Mouse (Mus musculus) fibroblast of lung, adult 2 months (primary cell): ENCODE data around the gene Nlgn2.

Source experiments
- DNase-seq: peaks from one replicate; pipeline ENCODE4 v3.0.0-alpha.2; 2011; ENCODE audit warnings: low read depth

Gene Nlgn2

GRCm38 (mm10) chr11:69795168-69795982 is 42.2 kb downstream of the Nlgn2 start, which contains the start of gene Chrnb1:
Gene Chrnb1 (minus strand): TSS chr11:69795943.
- peak; percentile 88 for DNase-seq

- no peak for DNase-seq
Measured at GRCm38 (mm10) chr11:69793429-69793828, 44.2 kb downstream of the Nlgn2 start.

DNA sequence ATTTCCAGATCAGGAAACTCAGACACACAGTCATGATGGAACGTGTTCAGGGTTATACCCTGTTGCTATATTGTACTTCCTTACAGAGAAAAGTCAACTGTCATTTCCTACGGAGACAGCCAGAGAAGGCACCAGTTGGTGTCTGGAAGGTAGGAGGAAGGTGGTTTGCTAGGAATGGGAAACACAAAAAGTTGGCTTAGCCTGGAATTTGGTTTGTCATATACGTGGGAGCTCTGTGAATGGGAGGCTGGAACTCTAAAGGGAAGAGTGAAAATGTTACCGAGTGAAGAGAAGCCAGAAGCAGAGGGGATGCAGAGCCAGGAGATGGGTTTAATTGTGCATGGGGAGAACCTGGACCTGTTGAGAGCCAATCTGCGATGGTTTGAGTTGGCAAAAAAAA is 46.2 kb downstream of the Nlgn2 start:
- no peak for DNase-seq

- DNase-seq = no peak
Measured at GRCm38 (mm10) chr11:69789431-69789830, 48.2 kb downstream of the Nlgn2 start.

DNA sequence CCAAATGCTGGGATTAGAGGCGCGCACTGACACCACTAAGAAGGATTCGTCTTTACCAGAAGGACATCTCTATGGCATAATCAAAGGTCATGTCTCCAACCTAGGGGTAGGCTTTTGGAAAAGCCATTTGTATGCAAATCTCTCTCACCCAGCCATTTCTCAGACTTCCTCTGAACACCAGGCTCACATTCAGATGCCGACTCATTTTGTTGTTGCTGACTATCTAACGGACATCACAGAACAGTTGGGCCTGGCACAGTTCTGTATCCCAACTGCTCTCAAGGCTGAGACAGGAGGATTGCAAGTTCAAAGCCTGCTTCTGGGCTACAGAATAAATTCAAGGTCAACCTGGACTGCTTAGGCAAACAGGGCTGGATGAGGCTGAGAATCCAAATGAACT is 50.3 kb downstream of the Nlgn2 start:
- no peak for DNase-seq

GRCm38 (mm10) chr11:69784793-69785272 is 52.8 kb downstream of the Nlgn2 start:
- no peak for DNase-seq

- DNase-seq = no peak
Measured at GRCm38 (mm10) chr11:69781828-69782227, 55.8 kb downstream of the Nlgn2 start.

DNA sequence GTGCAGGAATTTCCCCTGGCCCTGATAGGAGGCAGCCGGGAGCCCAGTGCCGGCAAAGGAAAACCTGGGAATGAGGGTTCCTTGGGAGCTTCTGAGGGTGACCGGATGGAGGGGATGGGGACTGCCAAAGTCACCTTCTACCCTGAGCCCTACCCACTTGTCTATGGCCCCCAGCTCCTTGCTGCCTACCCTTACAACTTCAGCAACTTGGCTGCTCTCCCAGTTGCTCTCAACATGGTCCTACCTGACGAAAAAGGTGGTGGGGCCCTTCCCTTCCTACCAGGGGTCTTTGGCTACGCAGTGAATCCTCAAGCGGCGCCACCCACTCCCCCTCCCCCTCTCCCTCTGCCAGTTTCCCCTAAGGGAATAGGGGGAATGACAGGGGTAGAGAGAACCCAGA is 58.6 kb downstream of the Nlgn2 start:
- no peak for DNase-seq

DNA sequence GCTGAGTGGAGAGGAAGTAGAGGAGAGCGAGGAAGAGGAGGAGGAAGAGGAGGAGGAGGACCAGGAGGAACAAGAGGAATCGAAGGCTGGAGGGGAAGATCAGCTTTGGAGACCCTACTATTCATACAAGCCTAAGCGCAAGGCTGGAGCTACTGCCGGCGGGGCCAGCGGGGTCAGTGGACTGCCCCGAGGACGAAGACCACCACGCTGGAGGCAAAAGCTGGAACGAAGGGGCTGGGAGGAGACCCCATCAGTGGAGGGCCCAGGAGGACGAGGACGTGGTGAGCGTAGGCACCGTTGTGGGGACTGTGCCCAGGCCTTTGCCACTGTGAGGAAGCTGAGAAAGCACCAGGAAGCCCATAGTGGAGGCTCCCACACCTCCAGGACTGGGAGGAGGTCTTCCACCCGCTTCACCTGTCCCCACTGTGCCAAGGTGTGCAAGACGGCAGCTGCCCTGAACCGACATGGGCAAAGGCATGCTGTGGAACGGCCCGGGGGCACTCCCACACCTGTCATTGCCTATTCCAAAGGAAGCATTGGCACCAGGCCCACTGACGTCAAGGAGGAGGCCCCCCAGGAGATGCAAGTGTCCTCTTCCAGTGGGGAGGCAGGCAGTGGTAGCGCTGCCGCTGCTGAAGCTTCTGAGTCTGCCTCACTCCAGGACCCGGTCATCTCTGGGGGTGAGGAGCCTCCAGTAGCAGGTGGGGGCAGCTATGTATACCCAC is 59.2 kb downstream of the Nlgn2 start:
- no peak for DNase-seq

- no peak for DNase-seq
Measured at GRCm38 (mm10) chr11:69777504-69778257, 59.9 kb downstream of the Nlgn2 start.

- DNase-seq = no peak
Measured at GRCm38 (mm10) chr11:69776488-69776887, 61.1 kb downstream of the Nlgn2 start.

DNA sequence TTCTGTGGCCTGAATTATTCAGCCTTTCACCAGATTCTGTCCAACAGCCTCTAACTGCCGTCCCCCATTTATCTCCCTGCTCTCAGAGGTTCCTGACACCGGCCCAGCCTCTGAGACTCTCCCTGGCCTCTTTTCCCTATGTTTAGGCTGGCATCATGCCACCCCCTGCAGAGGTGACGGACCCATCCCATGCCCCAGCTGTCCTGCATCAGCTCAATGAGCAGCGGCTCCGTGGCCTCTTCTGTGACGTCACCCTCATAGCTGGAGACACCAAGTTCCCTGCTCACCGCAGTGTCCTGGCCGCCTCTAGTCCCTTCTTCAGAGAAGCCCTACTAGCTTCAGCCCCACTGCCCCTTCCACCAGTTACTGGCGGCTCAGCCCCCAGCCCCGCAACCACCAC is 61.9 kb downstream of the Nlgn2 start:
- DNase-seq = no peak

DNA sequence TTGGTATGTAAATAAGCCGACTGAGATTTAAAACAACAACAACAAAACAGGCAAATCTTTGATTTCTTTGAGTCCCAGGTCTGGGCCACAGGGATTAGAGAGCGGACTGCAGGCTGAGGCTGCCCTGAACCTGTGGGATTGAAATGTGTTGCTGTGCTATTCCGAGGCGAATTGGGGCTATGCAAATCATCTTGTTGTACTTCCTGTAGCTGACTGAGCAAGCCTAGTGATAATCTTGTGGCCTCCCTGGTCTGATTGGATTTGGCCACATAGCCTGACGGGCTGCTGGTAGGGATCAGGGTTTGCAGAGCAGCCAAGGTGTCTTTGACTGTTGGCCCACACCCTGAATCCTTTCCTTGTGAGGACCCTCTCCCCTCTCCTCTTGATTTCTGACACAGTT is 62.6 kb downstream of the Nlgn2 start:
- DNase-seq = no peak
